Mouse (Mus musculus) bone marrow macrophage, adult 2 months (primary cell): ENCODE results near the gene Strn3.

ENCODE experiments used
- CTCF ChIP-seq: IDR thresholded peaks from 2 replicates; pipeline ENCODE4 v1.5.1; 2012; ENCODE audit warnings: low read depth, mild to moderate bottlenecking, low read length, moderate library complexity
- POLR2A ChIP-seq: IDR thresholded peaks from 2 replicates; pipeline ENCODE4 v1.6.1; 2012; ENCODE audit warnings: mild to moderate bottlenecking, low read depth, low read length, borderline replicate concordance

- TF ChIP-seq CTCF (no peak), POLR2A (no peak)
Measured at GRCm38 (mm10) chr12:51699623-51700393, 8.1 kb upstream of the Strn3 start.
